In the genomic region with DNA sequence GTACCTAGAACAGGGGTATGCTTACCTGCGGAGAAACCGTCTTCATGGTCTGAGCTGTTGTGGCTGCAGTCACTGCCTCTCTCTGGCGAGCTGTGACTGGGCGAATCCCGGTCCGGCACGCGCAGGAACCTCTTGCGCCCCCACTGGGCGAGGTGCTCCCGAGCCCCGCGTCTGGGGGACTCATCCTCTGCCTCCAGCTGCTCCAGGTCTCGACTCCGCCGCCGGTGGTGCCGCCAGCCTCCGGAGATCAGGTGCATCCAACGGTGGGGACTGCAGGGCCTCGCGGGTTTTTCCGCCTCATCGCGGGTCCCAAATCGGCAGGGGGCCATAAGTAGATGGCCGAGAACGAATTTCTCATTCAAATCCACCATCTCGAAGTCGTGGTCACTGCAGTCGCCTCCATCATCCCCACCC, we compare ENCODE assay signal across 8 mouse cellular contexts. TPM values are rescaled to one million over a fixed set of nuclear protein-coding genes. Genes with fewer than 3 reads are reported as not detected.
DNase-seq lines count a peak whose midpoint lies in the region; ATAC-seq and TF ChIP-seq lines count a peak whose summit lies in the region.

Gene Abr (minus strand): TSS at position 163 of the 414 bp plus-strand sequence.

- peak within 1 kb of the TSS; percentile 99 for H3K4me2 ChIP-seq in intestine, embryonic 15.5 days (replicated peaks)
- peak within 1 kb of the TSS; percentile 99 for H3K4me2 ChIP-seq in limb, embryonic 11.5 days (ENCODE audit: low read depth, severe bottlenecking)
- H3K4me2 ChIP-seq in midbrain, embryonic 12.5 days (replicated peaks), result peak within 1 kb of the TSS; percentile 95
- H3K4me2 ChIP-seq in stomach, embryonic 16.5 days (ENCODE audit: low read depth, low read length), result peak within 1 kb of the TSS; percentile 99

- H3K4me3 ChIP-seq in intestine, embryonic 15.5 days (replicated peaks), result peak within 1 kb of the TSS; percentile 77
- H3K4me3 ChIP-seq in limb, embryonic 11.5 days (ENCODE audit: low read depth, low read length), result peak within 1 kb of the TSS; percentile 74
- H3K4me3 ChIP-seq in midbrain, embryonic 12.5 days, result peak within 1 kb of the TSS; percentile 60
- peak within 1 kb of the TSS; percentile 51 for H3K4me3 ChIP-seq in stomach, embryonic 16.5 days (replicated peaks; ENCODE audit: low read length)

- H3K36me3 ChIP-seq in intestine, embryonic 15.5 days, result no peaks in the 10 kb centered on the region
- H3K36me3 ChIP-seq in limb, embryonic 11.5 days (ENCODE audit: control insufficient read depth, insufficient read depth, low read length), result no peaks in the 10 kb centered on the region
- no peaks in the 10 kb centered on the region for H3K36me3 ChIP-seq in midbrain, embryonic 12.5 days
- H3K36me3 ChIP-seq in stomach, embryonic 16.5 days (ENCODE audit: control insufficient read depth, insufficient read depth, low read length), result no peaks in the 10 kb centered on the region

- DNase-seq in frontal cortex, postnatal 14 days (ENCODE audit: low spot score in 2 of 2), result peak; percentile 13 to 30
- no peak for DNase-seq in frontal cortex, postnatal 36 days (ENCODE audit: low spot score in 2 of 2)
- peak; percentile 51 for DNase-seq in brain, embryonic 14.5 days (ENCODE audit: low read depth)
- DNase-seq in limb, embryonic 11.5 days (ENCODE audit: low spot score), result peak; percentile 78

- H3K9ac ChIP-seq in intestine, embryonic 15.5 days, result peak within 1 kb of the TSS; percentile 62
- H3K9ac ChIP-seq in limb, embryonic 11.5 days (ENCODE audit: low read length), result peak within 1 kb of the TSS; percentile 77
- H3K9ac ChIP-seq in midbrain, embryonic 12.5 days (replicated peaks), result peak within 1 kb of the TSS; percentile 59
- H3K9ac ChIP-seq in stomach, embryonic 16.5 days (ENCODE audit: low read length), result peak within 1 kb of the TSS; percentile 71

- peak; percentile 21; the same call in 1 of the 2 replicates for TF ChIP-seq CTCF in brain, embryonic 14.5 days (IDR thresholded peaks at IDR 0.05; ENCODE audit: borderline replicate concordance, extremely low read depth, insufficient read depth, insufficient read length)

- under 1% methylated on average over 31 of the region's 31 CpGs for WGBS in intestine, embryonic 15.5 days
- WGBS in limb, embryonic 11.5 days, result under 1% methylated on average over 31 of the region's 31 CpGs
- under 1% methylated on average over 31 of the region's 31 CpGs for WGBS in midbrain, embryonic 12.5 days
- WGBS in stomach, embryonic 16.5 days, result under 1% methylated on average over 31 of the region's 31 CpGs

- peaks cover 16% of the 10 kb centered on the region for H3K4me1 ChIP-seq in intestine, embryonic 15.5 days (replicated peaks)
- H3K4me1 ChIP-seq in limb, embryonic 11.5 days (ENCODE audit: control insufficient read depth, insufficient read depth, low read length), result peaks cover 5% of the 10 kb centered on the region; the same call in 1 of the 2 replicates
- peaks cover 21% of the 10 kb centered on the region for H3K4me1 ChIP-seq in midbrain, embryonic 12.5 days
- H3K4me1 ChIP-seq in stomach, embryonic 16.5 days (ENCODE audit: control insufficient read depth, insufficient read depth, low read length), result peaks cover 3% of the 10 kb centered on the region; the same call in 1 of the 2 replicates

- no peak for TF ChIP-seq POLR2A in brain, embryonic 14.5 days (IDR thresholded peaks at IDR 0.05; ENCODE audit: borderline replicate concordance, extremely low read depth, insufficient read depth, insufficient read length, poor library complexity, severe bottlenecking)

- H3K27me3 ChIP-seq in intestine, embryonic 15.5 days (replicated peaks), result peaks cover 28% of the 10 kb centered on the region
- peaks cover 3% of the 10 kb centered on the region; the same call in 1 of the 2 replicates for H3K27me3 ChIP-seq in limb, embryonic 11.5 days (ENCODE audit: control insufficient read depth, insufficient read depth, low read length)
- peaks cover 55% of the 10 kb centered on the region for H3K27me3 ChIP-seq in midbrain, embryonic 12.5 days
- H3K27me3 ChIP-seq in stomach, embryonic 16.5 days (ENCODE audit: control insufficient read depth, insufficient read depth, low read length), result peaks cover 21% of the 10 kb centered on the region

- H3K9me3 ChIP-seq in intestine, embryonic 15.5 days, result no peaks in the 10 kb centered on the region
- H3K9me3 ChIP-seq in limb, embryonic 11.5 days (ENCODE audit: control insufficient read depth, low read length), result no peaks in the 10 kb centered on the region
- H3K9me3 ChIP-seq in midbrain, embryonic 12.5 days, result no peaks in the 10 kb centered on the region
- H3K9me3 ChIP-seq in stomach, embryonic 16.5 days (replicated peaks; ENCODE audit: control insufficient read depth, low read length), result no peaks in the 10 kb centered on the region

- H3K27ac ChIP-seq in intestine, embryonic 15.5 days, result 0 out of 2 replicates have a peak within 1 kb of the TSS, but pooled peaks have one; percentile 44
- no peak within 1 kb of the TSS for H3K27ac ChIP-seq in limb, embryonic 11.5 days (replicated peaks; ENCODE audit: low read depth, low read length)
- H3K27ac ChIP-seq in midbrain, embryonic 12.5 days (replicated peaks), result no peak within 1 kb of the TSS
- no peak within 1 kb of the TSS for H3K27ac ChIP-seq in stomach, embryonic 16.5 days (ENCODE audit: low read length)

- ATAC-seq in granulocyte monocyte progenitor cell, adult 5-6 weeks (replicated peaks; ENCODE audit: poor library complexity, severe bottlenecking), result peak; percentile 31
- ATAC-seq in intestine, embryonic 15.5 days, result peak; percentile 19
- 0 out of 2 replicates have a peak, but pooled peaks have one; percentile 14 for ATAC-seq in limb, embryonic 11.5 days (ENCODE audit: insufficient number of reproducible peaks, low FRiP score, low TSS enrichment, low read depth)
- ATAC-seq in midbrain, embryonic 12.5 days (ENCODE audit: low FRiP score, low read depth), result 0 out of 2 replicates have a peak, but pooled peaks have one; percentile 34
- ATAC-seq in stomach, embryonic 16.5 days (ENCODE audit: insufficient read depth, low FRiP score), result no peak

RNA-seq across cellular contexts. Expression of gene Abr, which starts in this region (rescaled TPM):
- 210 and 215 TPM in 2 replicates for polyA plus RNA-seq in brain, embryonic 14.5 days (2012; rRNA removed)
- total RNA-seq in granulocyte monocyte progenitor cell, adult 5-6 weeks (2014; fragmentation: Nextera tagmentation), result 39.3 and 53.0 TPM in 2 replicates
- total RNA-seq in granulocyte monocyte progenitor cell, adult 5-6 weeks (2017), result 48.2 and 54.3 TPM in 2 replicates
- 37.9 and 38.3 TPM in 2 replicates for polyA plus RNA-seq in intestine, embryonic 15.5 days (2015; fragmentation: Nextera tagmentation; extraction: Ambion mirVana)
- 45.2 and 50.1 TPM in 2 replicates for polyA plus RNA-seq in limb, embryonic 11.5 days (2014; fragmentation: Nextera tagmentation; extraction: Ambion mirVana)
- polyA plus RNA-seq in midbrain, embryonic 12.5 days (2016; fragmentation: Nextera tagmentation; extraction: Ambion mirVana), result 70.1 and 73.3 TPM in 2 replicates
- 27.1 and 28.8 TPM in 2 replicates for polyA plus RNA-seq in stomach, embryonic 16.5 days (2015; fragmentation: Nextera tagmentation; extraction: Ambion mirVana)

Comparison
In these comparisons a context has a peak if more than half of its experiments do, and no peak if none do; other contexts are left out.
1. DNase-seq: peak in frontal cortex, postnatal 14 days (2 of 2), brain, embryonic 14.5 days (single experiment) and limb, embryonic 11.5 days (single experiment); none in frontal cortex, postnatal 36 days (0 of 2).
2. Peak in every context shown above with its lines, with median percentiles within 50 percentile points of each other: H3K4me2 ChIP-seq, H3K4me3 ChIP-seq and H3K9ac ChIP-seq.